In genomic region chr12:8667473-8668255, GRCm38 (mm10) we compare ENCODE assay signal across 19 mouse cellular contexts. TPM values are rescaled to one million over a fixed set of nuclear protein-coding genes. Genes with fewer than 3 reads are reported as not detected.
A peak's percentile ranks its signal among the peaks of the same experiment; 100 is the strongest.
DNase-seq lines count a peak whose midpoint lies in the region; ATAC-seq and TF ChIP-seq lines count a peak whose summit lies in the region.
"Had no signal": no experiment of that assay in that cellular context is flagged by ENCODE, and none has a peak within 500 bp of the region (broad histone marks: within the 10 kb centered on the region; RNA-seq: fewer than 3 reads in every experiment).

No protein-coding gene starts in this region.

- no peak overlapping the region for H3K9ac ChIP-seq in lung, postnatal 0 days (replicated peaks; ENCODE audit: low read depth)
- no peak overlapping the region for H3K9ac ChIP-seq in MEL (ENCODE audit: control insufficient read depth, low read depth, low read length, poor library complexity, severe bottlenecking)
- H3K9ac ChIP-seq: embryonic facial prominence, embryonic 15.5 days; forebrain, embryonic 13.5 days; hindbrain, embryonic 12.5 days; liver, embryonic 13.5 days had no signal

- H3K36me3 ChIP-seq in lung, postnatal 0 days (ENCODE audit: insufficient read depth, low read length): no peaks in the 10 kb centered on the region
- 0 out of 4 replicates have a peak, but pooled peaks cover 0 to 2% of the 10 kb centered on the region in 2 experiments for H3K36me3 ChIP-seq in MEL (ENCODE audit: control insufficient read depth in 1 of 2, insufficient read depth in 2 of 2, low read length in 2 of 2)
- H3K36me3 ChIP-seq: embryonic facial prominence, embryonic 15.5 days; hindbrain, embryonic 12.5 days; limb, embryonic 10.5 days; liver, embryonic 13.5 days had no signal

- no peaks in the 10 kb centered on the region for H3K27me3 ChIP-seq in lung, postnatal 0 days (replicated peaks; ENCODE audit: insufficient read depth, low read length)
- H3K27me3 ChIP-seq in MEL (ENCODE audit: control insufficient read depth in 1 of 2, insufficient read depth in 2 of 2, low read length in 2 of 2): no peaks in the 10 kb centered on the region
- H3K27me3 ChIP-seq: embryonic facial prominence, embryonic 15.5 days; forebrain, embryonic 13.5 days; hindbrain, embryonic 12.5 days; liver, embryonic 13.5 days had no signal

- H3K27ac ChIP-seq in lung, postnatal 0 days (ENCODE audit: low read length): no peak overlapping the region
- H3K27ac ChIP-seq in MEL (ENCODE audit: control insufficient read depth, low read depth, low read length): no peak overlapping the region
- H3K27ac ChIP-seq: embryonic facial prominence, embryonic 15.5 days; forebrain, embryonic 13.5 days; hindbrain, embryonic 12.5 days; limb, embryonic 10.5 days; liver, embryonic 13.5 days; stomach, postnatal 0 days had no signal

- peak; percentile 35 for DNase-seq in lung, postnatal 25 days (ENCODE audit: low spot score)
- DNase-seq in lung, postnatal 0 days (ENCODE audit: low spot score): no peak
- peak; percentile 76 for DNase-seq in MEL (ENCODE audit: low read depth, low spot score)
- DNase-seq in kidney, adult 8-10 months: no peak
- no peak for DNase-seq in left cerebral cortex, postnatal 14 days (ENCODE audit: low spot score in 2 of 2)
- DNase-seq: cerebellum, adult 2 months; kidney, postnatal 36 days; liver, embryonic 13.5 days; retina, postnatal 1 day; spleen, adult 18-20 months; thymus, postnatal 36 days had no signal

- no peak overlapping the region for H3K4me2 ChIP-seq in lung, postnatal 0 days (replicated peaks; ENCODE audit: low read depth, low read length)
- H3K4me2 ChIP-seq: embryonic facial prominence, embryonic 15.5 days; forebrain, embryonic 13.5 days; hindbrain, embryonic 12.5 days; liver, embryonic 13.5 days had no signal

- no peaks in the 10 kb centered on the region for H3K4me1 ChIP-seq in lung, postnatal 0 days (ENCODE audit: insufficient read depth, low read depth, low read length)
- H3K4me1 ChIP-seq in MEL (ENCODE audit: control insufficient read depth in 1 of 2, insufficient read depth in 2 of 2, low read length in 2 of 2): peaks cover 0 to 5% of the 10 kb centered on the region in 2 experiments; a peak in 1 of 4 replicates
- H3K4me1 ChIP-seq: embryonic facial prominence, embryonic 15.5 days; hindbrain, embryonic 12.5 days; limb, embryonic 10.5 days had no signal

- no peak for TF ChIP-seq RAD21 in MEL (IDR thresholded peaks at IDR 0.05; ENCODE audit: low read depth, low read length)

- intact Hi-C loops in left cerebral cortex, postnatal 14 days (cut with DNase I): no loop called here

- H3K9me3 ChIP-seq in lung, postnatal 0 days (ENCODE audit: low read length): no peaks in the 10 kb centered on the region
- H3K9me3 ChIP-seq in MEL (replicated peaks; ENCODE audit: insufficient read depth, low read length): no peaks in the 10 kb centered on the region
- H3K9me3 ChIP-seq: embryonic facial prominence, embryonic 15.5 days; hindbrain, embryonic 12.5 days; limb, embryonic 10.5 days; liver, embryonic 13.5 days had no signal

- H3K4me3 ChIP-seq in lung, postnatal 0 days (ENCODE audit: low read depth, low read length): no peak overlapping the region
- H3K4me3 ChIP-seq in MEL (ENCODE audit: control insufficient read depth in 1 of 2, insufficient read depth in 1 of 2, low read depth in 2 of 2, low read length in 2 of 2): no peak overlapping the region
- H3K4me3 ChIP-seq: embryonic facial prominence, embryonic 15.5 days; forebrain, embryonic 13.5 days; hindbrain, embryonic 12.5 days; limb, embryonic 10.5 days; liver, embryonic 13.5 days had no signal

- H3K79me2 ChIP-seq in MEL (ENCODE audit: control insufficient read depth, insufficient read depth, low read length, poor library complexity): no peaks in the 10 kb centered on the region

- TF ChIP-seq CTCF in lung, postnatal 0 days (IDR thresholded peaks at IDR 0.05): no peak
- TF ChIP-seq CTCF in MEL (IDR thresholded peaks at IDR 0.05 in 2 of 3, conservative IDR thresholded peaks at IDR 0.05 in 1 of 3; ENCODE audit: control insufficient read depth in 1 of 3, insufficient read depth in 1 of 3, low read depth in 2 of 3, low read length in 3 of 3, poor library complexity in 1 of 3, severe bottlenecking in 1 of 3): no peak

- TF ChIP-seq POLR2A in MEL (IDR thresholded peaks at IDR 0.05; ENCODE audit: control insufficient read depth in 1 of 2, insufficient read depth in 1 of 2, low read depth in 1 of 2, low read length in 2 of 2, poor library complexity in 1 of 2): no peak

- WGBS in lung, postnatal 0 days: 77% methylated on average over 4 of the region's 4 CpGs

- ATAC-seq in lung, postnatal 0 days: no peak
- ATAC-seq in granulocyte monocyte progenitor cell, adult 5-6 weeks (replicated peaks; ENCODE audit: poor library complexity, severe bottlenecking): peak; percentile 98
- peak; percentile 67; the same call in 1 of the 2 replicates for ATAC-seq in neutrophil, adult 5-6 weeks (ENCODE audit: extremely low read depth, insufficient number of reproducible peaks, low FRiP score, poor library complexity, severe bottlenecking)
- ATAC-seq: forebrain, embryonic 13.5 days; intestine, postnatal 0 days had no signal

- TF ChIP-seq EP300 in lung, postnatal 0 days (IDR thresholded peaks at IDR 0.05): no peak
- no peak for TF ChIP-seq EP300 in MEL (IDR thresholded peaks at IDR 0.05; ENCODE audit: low read depth in 1 of 2, low read length in 2 of 2)

TF ChIP-seq in MEL, 35 proteins besides CTCF, POLR2A, EP300 and RAD21:
- TF ChIP-seq ZNF384 (IDR thresholded peaks at IDR 0.05; ENCODE audit: low read depth, low read length) (no peak), USF1 (IDR thresholded peaks at IDR 0.05; ENCODE audit: low read depth, low read length) (no peak), TAL1 (IDR thresholded peaks at IDR 0.05; ENCODE audit: low read length) (0 out of 2 replicates have a peak, but pooled peaks have one; percentile 7), RCOR1 (IDR thresholded peaks at IDR 0.05; ENCODE audit: low read depth, low read length) (no peak), MEF2A (IDR thresholded peaks at IDR 0.05; ENCODE audit: extremely low read depth, insufficient replicate concordance, low read depth, low read length, poor library complexity, severe bottlenecking) (no peak), MAX (IDR thresholded peaks at IDR 0.05; ENCODE audit: low read length) (no peak), CHD1 (IDR thresholded peaks at IDR 0.05; ENCODE audit: low read depth, low read length) (no peak)

RNA-seq across cellular contexts. Expression of gene Pum2, which starts 6.3 kb away (rescaled TPM):
- polyA plus RNA-seq in lung, postnatal 0 days (2015; fragmentation: Nextera tagmentation; extraction: Ambion mirVana): 26.9 and 31.3 TPM in 2 replicates
- 62.9 and 67.7 TPM in 2 replicates for total RNA-seq in MEL (2012; rRNA removed)
- 100 to 1,000 TPM in 1 of 2 experiments, 10 to 100 TPM in 1; 87.8 to 140 TPM for polyA plus RNA-seq in MEL (2012; ENCODE audit: insufficient read depth in 1 of 2, insufficient read length in 2 of 2, low read depth in 1 of 2, low replicate concordance in 2 of 2, missing spikeins in 1 of 2)
- 133 and 140 TPM in 2 replicates for total RNA-seq in granulocyte monocyte progenitor cell, adult 5-6 weeks (2014; fragmentation: Nextera tagmentation)
- 139 and 153 TPM in 2 replicates for total RNA-seq in granulocyte monocyte progenitor cell, adult 5-6 weeks (2017)
- total RNA-seq in neutrophil, adult 5-6 weeks (2017): 191 and 209 TPM in 2 replicates
- total RNA-seq in left cerebral cortex, postnatal 14 days (2021): 100 to 1,000 TPM; 155 to 160 TPM

Comparison
In these comparisons a context has a peak if more than half of its experiments do, and no peak if none do; other contexts are left out.
1. DNase-seq: peak in lung, postnatal 25 days (single experiment) and MEL (single experiment); none in lung, postnatal 0 days (single experiment), kidney, adult 8-10 months (0 of 2) and left cerebral cortex, postnatal 14 days (0 of 2).